Mouse (Mus musculus): ENCODE measurements around the gene Olfr1411. TPM values are rescaled to one million over a fixed set of nuclear protein-coding genes. Genes with fewer than 3 reads are reported as not detected.
A peak's percentile ranks its signal among the peaks of the same experiment; 100 is the strongest.

Olfr1411 gene
- total RNA-seq, 2 experiments from 2014 or later, result not detected

DNA sequence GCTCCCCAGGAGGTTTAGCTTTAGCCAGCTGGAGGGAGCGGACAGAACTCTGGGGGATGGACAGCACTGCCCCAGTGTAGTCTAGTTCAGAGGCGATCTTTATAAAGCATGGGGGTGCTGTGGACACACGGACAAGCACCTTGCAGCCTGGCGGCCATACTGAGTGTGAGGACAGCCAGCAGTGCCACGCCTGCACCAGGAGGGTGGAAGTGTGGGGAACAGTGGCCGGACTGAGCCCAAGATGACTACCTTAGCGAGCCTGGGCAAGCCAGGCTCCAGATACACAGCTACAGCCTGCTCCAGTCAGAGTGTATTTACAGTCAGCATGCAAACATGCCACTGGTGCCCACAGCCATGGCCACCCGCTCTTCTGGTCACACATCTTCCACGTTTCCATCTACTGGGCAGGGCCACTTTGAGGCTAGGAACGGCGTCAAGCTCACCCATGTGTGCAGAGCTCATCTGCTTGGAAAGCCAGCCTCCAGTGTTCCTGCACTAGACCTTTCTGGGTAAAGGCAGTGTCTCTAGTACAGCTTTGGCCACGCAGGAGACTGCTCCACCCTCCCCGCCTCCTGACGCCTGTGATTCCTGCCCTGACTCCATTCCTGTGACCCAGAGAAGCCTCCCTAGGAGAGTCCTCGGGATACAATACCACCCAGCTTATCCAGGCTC, 43.4 kb downstream of the Olfr1411 start:
- intact Hi-C loops (cut with DNase I), result no loop called here
- DNase-seq, result no peak

GRCm38 (mm10) chr1:92638181-92638580, 44.0 kb downstream of the Olfr1411 start:
- no peak for DNase-seq
- intact Hi-C loops (cut with DNase I), result no loop called here

DNA sequence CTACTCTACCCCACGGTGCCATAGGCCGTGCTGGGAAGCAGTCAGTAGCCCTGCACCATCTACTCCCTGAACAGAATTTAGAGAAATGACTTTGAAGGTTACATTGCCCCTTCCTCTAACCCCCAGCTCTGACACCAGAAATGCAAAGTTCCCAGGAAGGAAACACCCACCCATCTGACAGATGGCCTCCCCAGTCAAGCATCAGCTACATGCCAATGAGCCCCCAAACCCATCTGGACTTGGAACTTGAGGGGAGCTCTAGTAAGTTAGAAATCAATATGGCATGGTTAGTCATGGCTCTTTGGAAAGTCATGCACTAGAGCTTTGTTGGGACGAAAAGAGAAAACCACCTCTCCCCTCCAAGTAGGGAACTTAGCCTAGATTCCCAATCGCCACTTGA, 44.5 kb downstream of the Olfr1411 start:
- intact Hi-C loops (cut with DNase I), result no loop called here

DNA sequence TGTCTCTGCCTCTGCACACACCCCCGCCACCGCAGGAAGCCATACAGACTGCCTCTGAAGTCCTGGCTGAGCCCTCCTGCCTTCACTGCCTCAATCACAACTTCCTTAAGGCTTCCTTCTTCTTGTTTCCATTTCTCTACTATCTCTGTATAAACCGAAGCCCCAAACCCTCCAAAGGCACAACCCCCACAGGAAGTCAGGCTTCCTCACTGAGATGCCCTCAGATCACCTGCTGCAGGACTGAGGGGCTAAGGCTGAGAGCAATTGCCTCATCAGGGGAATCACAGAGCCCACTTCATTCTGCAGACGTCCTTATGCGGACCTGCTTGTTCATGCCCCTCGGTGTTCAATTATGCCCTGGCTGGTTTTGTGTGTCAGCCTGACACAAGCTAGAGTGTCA, 46.2 kb downstream of the Olfr1411 start:
- intact Hi-C loops (cut with DNase I), result no loop called here

More for the DNA sequence above, 44.5 kb downstream of the Olfr1411 start:
- no peak for DNase-seq

GRCm38 (mm10) chr1:92641514-92642272, 47.5 kb downstream of the Olfr1411 start, which contains the start of gene Cops9:
Gene Cops9, minus strand, starts transcription at chr1:92641985.
- intact Hi-C loops (cut with DNase I), result no loop called here
- peak; percentile 90 to 94 for DNase-seq

More for the DNA sequence above, 46.2 kb downstream of the Olfr1411 start:
- DNase-seq, result no peak

DNA sequence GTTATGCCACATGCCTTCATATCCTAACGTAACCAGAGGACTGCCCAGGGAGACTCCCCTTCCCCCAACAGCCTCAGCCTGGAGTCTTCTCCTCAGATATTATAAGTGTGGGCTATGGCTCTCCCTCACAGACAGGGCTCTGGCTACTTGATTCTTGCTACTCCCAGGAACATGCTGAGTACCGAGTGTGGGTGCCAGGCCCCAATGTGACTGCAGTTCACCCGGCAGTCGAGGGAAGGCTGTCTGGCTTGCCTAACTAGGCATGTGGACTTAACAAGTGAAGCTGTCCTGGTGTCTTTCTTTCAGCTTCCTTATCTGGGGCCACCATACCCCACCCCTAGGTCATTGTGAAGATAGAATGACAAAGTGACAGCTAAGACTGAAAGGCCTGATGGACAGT, 49.5 kb downstream of the Olfr1411 start:
- intact Hi-C loops (cut with DNase I), result no loop called here

GRCm38 (mm10) chr1:92644916-92645315, 50.7 kb downstream of the Olfr1411 start:
- no peak for DNase-seq
- intact Hi-C loops (cut with DNase I), result no loop called here

More for the DNA sequence above, 49.5 kb downstream of the Olfr1411 start:
- DNase-seq, result no peak

DNA sequence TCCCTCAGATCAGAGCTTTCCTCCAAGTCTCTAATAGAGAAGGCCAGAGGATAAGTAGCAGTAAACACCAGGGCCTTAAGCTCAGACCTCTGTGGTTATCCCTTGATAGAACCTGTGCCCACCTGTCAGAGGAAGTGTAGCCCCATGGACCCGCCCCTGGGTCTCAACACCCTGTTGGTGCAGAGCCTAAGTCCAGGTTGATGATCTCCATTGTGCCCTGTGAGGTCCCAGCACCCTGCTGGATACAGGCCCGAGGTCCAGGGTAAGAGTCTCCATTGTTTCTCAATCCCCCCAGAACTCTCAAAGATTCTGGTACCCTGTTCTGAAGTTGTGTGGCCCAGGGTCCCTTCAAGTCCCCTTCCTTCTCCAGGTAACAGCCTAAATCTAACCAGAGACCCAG, 51.9 kb downstream of the Olfr1411 start:
- DNase-seq, result no peak
- intact Hi-C loops (cut with DNase I), result no loop called here

DNA sequence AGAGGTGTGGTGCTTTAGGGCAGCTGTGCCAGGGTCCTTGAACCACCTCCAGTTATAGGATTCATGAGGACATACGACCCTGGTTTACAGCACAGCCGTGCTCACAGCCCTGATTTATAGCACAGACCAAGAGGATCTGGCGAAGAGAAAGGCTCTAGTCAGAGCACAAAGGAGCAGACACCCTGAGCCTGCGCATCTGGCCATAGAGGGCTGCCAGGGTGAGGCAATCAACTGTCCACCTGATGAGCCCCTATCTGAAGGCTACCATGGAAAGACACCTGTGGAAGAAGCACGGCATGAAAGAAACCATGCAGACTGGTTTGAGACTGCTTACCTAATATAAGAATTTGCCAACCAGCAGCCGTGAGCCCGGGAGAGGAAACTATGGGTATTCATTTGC, 52.4 kb downstream of the Olfr1411 start:
- DNase-seq, result no peak
- intact Hi-C loops (cut with DNase I), result no loop called here

GRCm38 (mm10) chr1:92647026-92647425, 52.8 kb downstream of the Olfr1411 start:
- no peak for DNase-seq
- intact Hi-C loops (cut with DNase I), result loop anchor here (1.0 kb wide), 2 partner anchors 33 to 126 kb away; no protein-coding TSS in a partner anchor

Other genes starting within 250 kb of the Olfr1411 start
- 100 to 1,000 TPM; 882 to 892 TPM for gene Ndufa10, start 120.6 kb upstream of the Olfr1411 start, total RNA-seq (2021)
- gene Olfr1416, start 109.3 kb upstream of the Olfr1411 start, total RNA-seq (2021), result not detected
- gene Olfr1415, start 98.3 kb upstream of the Olfr1411 start, total RNA-seq (2021), result not detected
- gene Olfr1414, start 75.8 kb upstream of the Olfr1411 start, total RNA-seq (2021), result not detected
- not detected for gene Olfr1413, start 23.1 kb upstream of the Olfr1411 start, total RNA-seq (2021)
- gene Olfr1412, start 8.6 kb upstream of the Olfr1411 start, total RNA-seq (2021), result not detected
- gene Olfr1410, start 11.4 kb downstream of the Olfr1411 start, total RNA-seq (2021), result not detected
- gene Olfr12, start 23.4 kb downstream of the Olfr1411 start, total RNA-seq (2021), result not detected
- 100 to 1,000 TPM; 217 to 236 TPM for gene Cops9, start 47.6 kb downstream of the Olfr1411 start, total RNA-seq (2021)
- not detected for gene Otos, start 54.4 kb downstream of the Olfr1411 start, total RNA-seq (2021)
- 100 to 1,000 TPM; 222 to 238 TPM for gene Gpc1, start 237.2 kb downstream of the Olfr1411 start, total RNA-seq (2021)